Mouse (Mus musculus) E14TG2a.4 (cell line): ENCODE measurements at regions not wholly inside any gene's neighbourhood (a gene's known extent, or its start where the extent isn't known, plus 50 kb on each side); places are given as distances from the start of the nearest gene placed in this dataset.

Experiments used
- H3K27me3 ChIP-seq: 2 replicates; pipeline ENCODE4 v1.6.1; 2014; ENCODE audit warnings: low read length, control low read depth; ENCODE audit not compliant: insufficient read depth
- H3K36me3 ChIP-seq: 2 replicates; pipeline ENCODE4 v1.6.1; 2014; ENCODE audit warnings: low read length, control low read depth; ENCODE audit not compliant: insufficient read depth
- H3K4me1 ChIP-seq: replicated peaks from 2 replicates; pipeline ENCODE4 v1.6.1; 2014; ENCODE audit warnings: low read depth, low read length, control low read depth
- H3K4me3 ChIP-seq: replicated peaks from 2 replicates; pipeline ENCODE4 v1.5.1; 2014; ENCODE audit warnings: mild to moderate bottlenecking, low read length
- H3K9me3 ChIP-seq: 2 replicates; pipeline ENCODE4 v1.6.1; 2014; ENCODE audit warnings: low read length, control low read depth
- CTCF ChIP-seq: conservative IDR thresholded peaks from 2 replicates; pipeline ENCODE4 v1.5.1; 2014; ENCODE audit warnings: low read length
- NANOG ChIP-seq: IDR thresholded peaks from 2 replicates; pipeline ENCODE4 v1.6.1; 2014; ENCODE audit warnings: borderline replicate concordance, low read length, mixed read lengths
- POU5F1 ChIP-seq: IDR thresholded peaks from 2 replicates; pipeline ENCODE4 v1.6.1; 2014; ENCODE audit warnings: low read length, borderline replicate concordance

DNA sequence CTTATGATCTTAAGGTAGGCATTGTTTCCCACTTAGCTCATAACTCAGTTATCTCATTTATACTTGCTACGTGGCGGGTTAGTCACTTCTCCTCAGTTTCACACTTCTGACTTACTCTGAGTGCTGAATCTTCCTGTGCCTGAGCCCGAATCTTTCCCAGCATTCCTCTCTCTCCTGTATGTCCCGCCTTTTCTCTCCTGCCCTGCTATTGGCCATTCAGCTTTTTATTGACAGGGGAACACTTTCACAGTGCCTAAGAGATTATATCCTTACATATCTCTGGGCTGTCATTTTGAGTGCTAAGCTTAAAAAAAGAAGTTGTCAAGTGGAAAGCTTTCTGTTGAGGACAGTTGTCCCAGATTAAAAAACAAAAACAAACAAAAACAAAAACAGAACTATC lies 57.3 kb upstream of the Raph1 start:
- TF ChIP-seq CTCF: no peak
- no peak for TF ChIP-seq POU5F1
- no peak for TF ChIP-seq NANOG
- H3K4me1 ChIP-seq: peaks cover 6% of the 10 kb centered on the region; the same call in 1 of the 2 replicates
- no peaks in the 10 kb centered on the region for H3K27me3 ChIP-seq

DNA sequence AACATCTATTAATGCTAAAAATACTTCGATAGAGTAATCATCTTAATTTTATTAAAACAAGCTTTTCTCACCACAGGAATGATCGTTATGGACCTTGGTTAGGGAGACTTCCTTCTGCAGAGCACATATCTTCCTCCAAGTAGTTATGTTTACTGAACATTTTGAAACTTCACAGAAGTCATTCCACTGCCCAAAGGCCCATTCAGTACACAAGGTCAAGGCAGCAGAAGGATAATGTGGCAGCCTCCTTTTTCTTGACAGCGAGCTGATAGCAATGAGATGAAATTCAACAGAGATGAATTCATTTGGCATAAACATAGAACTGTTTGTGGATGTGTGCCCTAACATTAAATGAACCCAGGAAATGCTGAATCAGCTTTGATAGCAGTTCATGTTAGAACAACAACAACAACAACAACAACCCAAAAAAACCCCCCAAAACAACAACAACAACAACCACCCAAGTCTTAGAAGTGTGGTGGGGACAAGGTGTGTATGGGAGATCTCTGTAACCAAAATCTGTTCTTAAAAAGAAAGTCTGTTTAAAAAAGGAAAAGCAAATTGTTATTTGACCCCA lies 56.6 kb upstream of the Raph1 start:
- Histone ChIP-seq H3K4me3 (no peak overlapping the region), H3K4me1 (peaks cover 6% of the 10 kb centered on the region; the same call in 1 of the 2 replicates), H3K36me3 (no peaks in the 10 kb centered on the region), H3K27me3 (no peaks in the 10 kb centered on the region), H3K9me3 (no peaks in the 10 kb centered on the region)
- TF ChIP-seq CTCF (no peak), POU5F1 (no peak), NANOG (no peak)

More for the DNA sequence above, 57.3 kb upstream of the Raph1 start:
- H3K9me3 ChIP-seq: no peaks in the 10 kb centered on the region
- H3K36me3 ChIP-seq: no peaks in the 10 kb centered on the region
- H3K4me3 ChIP-seq: no peak overlapping the region

DNA sequence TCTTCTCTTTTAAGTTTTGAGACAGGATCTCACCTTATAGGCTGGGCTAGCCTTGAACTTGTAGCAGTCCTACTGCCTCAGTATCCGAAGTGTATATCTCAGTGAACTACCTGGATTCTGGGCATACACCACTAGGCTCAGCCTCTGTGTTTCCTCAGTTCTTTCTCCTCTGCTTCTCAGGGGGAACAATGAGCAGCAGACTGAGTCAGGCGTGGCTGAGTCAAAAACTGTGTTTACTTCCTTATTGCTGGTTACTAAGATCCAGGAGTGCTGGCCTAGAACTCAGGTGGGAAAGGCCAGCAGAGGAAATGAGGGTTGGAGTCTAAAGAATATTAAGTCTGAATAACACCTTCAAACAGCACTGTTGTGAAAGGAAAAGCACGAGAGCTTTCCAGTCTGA lies 54.9 kb upstream of the Raph1 start:
- Histone ChIP-seq H3K36me3 (no peaks in the 10 kb centered on the region), H3K9me3 (no peaks in the 10 kb centered on the region), H3K4me3 (no peak overlapping the region), H3K4me1 (peaks cover 6% of the 10 kb centered on the region; the same call in 1 of the 2 replicates), H3K27me3 (no peaks in the 10 kb centered on the region)
- TF ChIP-seq POU5F1: no peak
- no peak for TF ChIP-seq CTCF
- TF ChIP-seq NANOG: no peak

DNA sequence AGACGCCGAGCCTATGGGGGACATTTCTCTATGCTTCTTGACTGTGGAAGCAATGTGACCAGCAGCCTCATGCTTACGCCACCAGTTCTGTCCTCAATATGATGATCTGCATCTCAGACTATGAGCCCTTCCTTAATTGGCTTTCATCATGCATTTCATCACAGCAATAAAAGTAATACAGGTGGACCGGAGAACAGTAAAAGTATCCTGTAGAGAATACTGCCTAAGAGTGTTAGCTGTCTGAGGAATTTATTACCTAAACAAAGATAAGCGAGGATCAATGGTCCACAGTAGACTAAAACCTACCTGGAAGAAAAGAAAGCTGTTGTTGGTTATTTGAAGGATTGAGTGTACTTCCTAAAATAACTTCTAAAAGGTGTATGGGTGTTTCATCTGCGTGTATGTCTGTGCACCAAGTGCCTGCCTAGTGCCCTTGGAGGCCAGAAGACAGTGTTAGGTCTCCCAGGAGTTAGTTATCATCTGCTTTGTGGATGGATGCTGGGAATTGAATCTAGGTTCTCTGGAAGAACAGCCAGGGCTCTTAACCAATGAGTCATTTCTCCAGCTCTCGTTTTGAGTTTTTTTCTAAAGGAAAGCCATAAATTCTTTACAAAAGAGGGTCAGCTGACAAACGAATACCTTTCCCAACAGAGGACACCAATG lies 54.3 kb upstream of the Raph1 start:
- no peaks in the 10 kb centered on the region for H3K36me3 ChIP-seq

DNA sequence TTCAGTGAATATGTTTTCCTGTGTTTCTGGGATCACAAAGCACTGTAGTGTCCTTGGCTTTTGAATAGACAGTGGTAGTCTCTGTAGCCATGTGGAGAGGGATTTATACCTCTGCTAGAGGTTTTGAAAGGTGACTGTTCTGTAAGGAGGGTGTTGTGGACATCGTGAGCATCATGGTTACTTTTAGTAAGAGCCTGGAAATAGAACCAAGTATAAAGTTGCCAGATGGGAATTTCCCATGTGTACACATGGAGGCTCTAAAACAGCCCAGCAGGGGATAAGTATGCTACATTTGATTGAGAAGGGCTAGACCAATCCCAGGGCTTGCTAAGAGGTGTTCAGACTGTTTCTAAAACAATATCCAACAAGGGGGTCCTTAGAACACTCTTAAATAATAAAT lies 51.5 kb upstream of the Raph1 start:
- Histone ChIP-seq H3K36me3 (no peaks in the 10 kb centered on the region), H3K27me3 (no peaks in the 10 kb centered on the region), H3K4me3 (no peak overlapping the region), H3K9me3 (no peaks in the 10 kb centered on the region), H3K4me1 (no peaks in the 10 kb centered on the region)
- TF ChIP-seq POU5F1 (no peak), CTCF (no peak), NANOG (no peak)

More for the DNA sequence above, 54.3 kb upstream of the Raph1 start:
- Histone ChIP-seq H3K4me3 (no peak overlapping the region), H3K27me3 (no peaks in the 10 kb centered on the region), H3K9me3 (no peaks in the 10 kb centered on the region), H3K4me1 (peaks cover 2% of the 10 kb centered on the region; the same call in 1 of the 2 replicates)
- TF ChIP-seq NANOG (no peak), CTCF (no peak), POU5F1 (no peak)

DNA sequence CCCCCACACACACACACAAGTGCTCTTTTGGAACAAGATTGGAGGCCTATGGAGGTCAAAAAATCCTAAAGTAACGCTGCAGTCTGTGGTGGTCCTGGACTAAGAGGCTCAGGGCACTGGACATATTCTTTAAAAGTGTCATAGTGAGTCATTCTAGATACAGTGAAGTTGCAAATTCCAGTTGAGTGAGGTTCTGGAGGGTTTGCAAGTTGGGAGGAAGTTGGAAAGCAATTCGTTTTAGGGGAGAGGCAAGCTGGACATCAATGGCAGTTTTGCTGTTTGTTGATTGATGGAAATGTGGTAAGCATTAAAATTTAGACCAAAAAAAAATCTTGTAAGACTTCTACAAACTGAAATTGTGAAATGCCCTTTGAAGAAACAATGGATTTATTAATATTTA lies 50.0 kb upstream of the Raph1 start:
- TF ChIP-seq POU5F1: no peak
- TF ChIP-seq CTCF: no peak
- TF ChIP-seq NANOG: no peak
- no peaks in the 10 kb centered on the region for H3K9me3 ChIP-seq

More for the DNA sequence above, 50.0 kb upstream of the Raph1 start:
- H3K4me1 ChIP-seq: no peaks in the 10 kb centered on the region
- H3K36me3 ChIP-seq: no peaks in the 10 kb centered on the region
- no peaks in the 10 kb centered on the region for H3K27me3 ChIP-seq
- no peak overlapping the region for H3K4me3 ChIP-seq
